Comparison of ENCODE assay signal across 8 mouse cellular contexts in genomic region chr6:37441251-37442011, GRCm38 (mm10). TPM values are rescaled to one million over a fixed set of nuclear protein-coding genes. Genes with fewer than 3 reads are reported as not detected.
DNase-seq lines count a peak whose midpoint lies in the region; ATAC-seq and TF ChIP-seq lines count a peak whose summit lies in the region.

No protein-coding gene starts in this region.

- peak; percentile 55 for ATAC-seq in kidney, embryonic 16.5 days (ENCODE audit: low FRiP score, low TSS enrichment)
- ATAC-seq in embryonic facial prominence, embryonic 13.5 days (ENCODE audit: insufficient number of reproducible peaks, insufficient read depth, low FRiP score, low TSS enrichment, low read depth), result peak; percentile 50
- peak; percentile 40 to 42 for ATAC-seq in hematopoietic stem cell, adult 5-6 weeks (replicated peaks in 1 of 2; ENCODE audit: insufficient read depth in 1 of 2, low FRiP score in 2 of 2, low TSS enrichment in 1 of 2, low read depth in 1 of 2, poor library complexity in 2 of 2, severe bottlenecking in 2 of 2)
- peak; percentile 38 for ATAC-seq in liver, embryonic 14.5 days (ENCODE audit: insufficient read depth)

- no peak for DNase-seq in kidney, adult 11 months
- peak; percentile 56 for DNase-seq in NIH3T3 (ENCODE audit: low read depth)
- DNase-seq in liver, embryonic 14.5 days (ENCODE audit: low read depth in 3 of 3, low spot score in 3 of 3), result no peak
- no peak for DNase-seq in frontal cortex, postnatal 25 days (ENCODE audit: low spot score in 2 of 2)

- H3K36me3 ChIP-seq in kidney, embryonic 16.5 days (ENCODE audit: insufficient read depth, low read length), result 0 out of 2 replicates have a peak, but pooled peaks cover 2% of the 10 kb centered on the region
- peaks cover 6% of the 10 kb centered on the region; the same call in 1 of the 2 replicates for H3K36me3 ChIP-seq in embryonic facial prominence, embryonic 13.5 days
- no peaks in the 10 kb centered on the region for H3K36me3 ChIP-seq in liver, embryonic 14.5 days (replicated peaks; ENCODE audit: control insufficient read depth, insufficient read depth, low read depth)

- no peak for TF ChIP-seq POLR2A in olfactory bulb, adult 2 months (IDR thresholded peaks at IDR 0.05; ENCODE audit: insufficient read depth, low read depth, low read length)

- H3K9ac ChIP-seq in kidney, embryonic 16.5 days (replicated peaks; ENCODE audit: low read length), result peak overlapping the region; percentile 96
- H3K9ac ChIP-seq in embryonic facial prominence, embryonic 13.5 days, result peak overlapping the region; percentile 92
- H3K9ac ChIP-seq in liver, embryonic 14.5 days (replicated peaks), result peak overlapping the region; percentile 71

- H3K9me3 ChIP-seq in kidney, embryonic 16.5 days (ENCODE audit: low read length), result peaks cover 6% of the 10 kb centered on the region; the same call in 1 of the 2 replicates
- H3K9me3 ChIP-seq in embryonic facial prominence, embryonic 13.5 days, result no peaks in the 10 kb centered on the region
- no peaks in the 10 kb centered on the region for H3K9me3 ChIP-seq in liver, embryonic 14.5 days (ENCODE audit: control insufficient read depth, low read length)

- no peak for TF ChIP-seq CTCF in liver, embryonic 14.5 days (IDR thresholded peaks at IDR 0.05; ENCODE audit: low read depth)
- no peak for TF ChIP-seq CTCF in olfactory bulb, adult 2 months (IDR thresholded peaks at IDR 0.05; ENCODE audit: insufficient read depth, low read depth, low read length)

- peak overlapping the region; percentile 95 for H3K27ac ChIP-seq in kidney, embryonic 16.5 days (ENCODE audit: low read length)
- H3K27ac ChIP-seq in embryonic facial prominence, embryonic 13.5 days, result peak overlapping the region; percentile 96
- H3K27ac ChIP-seq in liver, embryonic 14.5 days, result no peak overlapping the region
- H3K27ac ChIP-seq in olfactory bulb, adult 2 months (ENCODE audit: insufficient read depth, low read depth, low read length), result peak overlapping the region; percentile 76

- H3K4me2 ChIP-seq in kidney, embryonic 16.5 days (replicated peaks; ENCODE audit: low read depth, low read length), result peak overlapping the region; percentile 91
- H3K4me2 ChIP-seq in embryonic facial prominence, embryonic 13.5 days, result peak overlapping the region; percentile 70
- H3K4me2 ChIP-seq in liver, embryonic 14.5 days (ENCODE audit: low read depth), result peak overlapping the region; percentile 82

- peaks cover 37% of the 10 kb centered on the region for H3K4me1 ChIP-seq in kidney, embryonic 16.5 days (ENCODE audit: insufficient read depth, low read length)
- peaks cover 31% of the 10 kb centered on the region for H3K4me1 ChIP-seq in embryonic facial prominence, embryonic 13.5 days
- H3K4me1 ChIP-seq in liver, embryonic 14.5 days (replicated peaks; ENCODE audit: control insufficient read depth in 2 of 2, insufficient read depth in 2 of 2, low read length in 1 of 2), result peaks cover 9% of the 10 kb centered on the region in 2 experiments; a peak in 3 of 4 replicates
- peaks cover 7% of the 10 kb centered on the region; the same call in 1 of the 2 replicates for H3K4me1 ChIP-seq in olfactory bulb, adult 2 months (ENCODE audit: control insufficient read depth, insufficient read depth, low read length)

- TF ChIP-seq EP300 in liver, embryonic 14.5 days (IDR thresholded peaks at IDR 0.05; ENCODE audit: low read depth), result no peak

- under 1% methylated on average over 40 of the region's 40 CpGs for WGBS in kidney, embryonic 16.5 days
- 1% methylated on average over 40 of the region's 40 CpGs for WGBS in embryonic facial prominence, embryonic 13.5 days
- under 1% methylated on average over 40 of the region's 40 CpGs for WGBS in liver, embryonic 14.5 days (ENCODE audit: insufficient replicate concordance)
- WGBS in olfactory bulb, adult 2 months, result under 1% methylated on average over 40 of the region's 40 CpGs

- H3K27me3 ChIP-seq in kidney, embryonic 16.5 days (ENCODE audit: insufficient read depth, low read length), result no peaks in the 10 kb centered on the region
- no peaks in the 10 kb centered on the region for H3K27me3 ChIP-seq in embryonic facial prominence, embryonic 13.5 days
- H3K27me3 ChIP-seq in liver, embryonic 14.5 days (ENCODE audit: control insufficient read depth, insufficient read depth, low read length), result no peaks in the 10 kb centered on the region

- H3K4me3 ChIP-seq in kidney, embryonic 16.5 days (ENCODE audit: low read length), result peak overlapping the region; percentile 95
- H3K4me3 ChIP-seq in embryonic facial prominence, embryonic 13.5 days, result peak overlapping the region; percentile 89
- H3K4me3 ChIP-seq in liver, embryonic 14.5 days (ENCODE audit: insufficient read depth in 1 of 2, low read depth in 2 of 2, low read length in 2 of 2), result peak overlapping the region; percentile 83 to 88
- peak overlapping the region; percentile 77 for H3K4me3 ChIP-seq in olfactory bulb, adult 2 months (ENCODE audit: insufficient read depth, low read depth, low read length)

RNA-seq across cellular contexts. Expression of gene Creb3l2, which starts 0.5 kb away (rescaled TPM):
- polyA plus RNA-seq in kidney, embryonic 16.5 days (2015; fragmentation: Nextera tagmentation; extraction: Ambion mirVana), result 31.7 and 34.9 TPM in 2 replicates
- polyA plus RNA-seq in embryonic facial prominence, embryonic 13.5 days (2015; fragmentation: Nextera tagmentation; extraction: Ambion mirVana), result 26.9 and 29.0 TPM in 2 replicates
- 3.9 and 4.7 TPM in 2 replicates for total RNA-seq in hematopoietic stem cell, adult 5-6 weeks (2017)
- polyA plus RNA-seq in liver, embryonic 14.5 days (2012; rRNA removed), result 1.8 and 1.9 TPM in 2 replicates
- 2.7 TPM in 2 replicates for polyA plus RNA-seq in liver, embryonic 14.5 days (2014; fragmentation: Nextera tagmentation; extraction: Ambion mirVana)
- not detected in 2 replicates for polyA plus RNA-seq in olfactory bulb, adult 2 months (2012; ENCODE audit: insufficient read depth, insufficient read length, low replicate concordance, missing spikeins)
